Mouse (Mus musculus) forebrain, embryonic 12.5 days (tissue): ENCODE results near the gene Cenpp. TPM values are rescaled to one million over a fixed set of nuclear protein-coding genes. Genes with fewer than 3 reads are reported as not detected.

Experiments
- ATAC-seq: fragments of 200-750 bp; cut with Nextera tagmentation; 2 replicates; pipeline ENCODE4 v1.8.0; 2017; ENCODE audit warnings: moderate TSS enrichment; ENCODE audit not compliant: low FRiP score
- H3K27ac ChIP-seq: fragments of 300-500 bp; sonication (generic); 2 replicates; pipeline ENCODE4 v1.5.1; 2016; ENCODE audit warnings: mild to moderate bottlenecking
- H3K27me3 ChIP-seq: fragments of 300-500 bp; sonication (generic); 2 replicates; pipeline ENCODE4 v1.6.1; 2016; ENCODE audit warnings: mild to moderate bottlenecking
- H3K36me3 ChIP-seq: fragments of 300-500 bp; sonication (generic); replicated peaks from 2 replicates; pipeline ENCODE4 v1.6.1; 2016; ENCODE audit warnings: mild to moderate bottlenecking
- H3K4me1 ChIP-seq: fragments of 300-500 bp; sonication (generic); 2 replicates; pipeline ENCODE4 v1.6.1; 2016
- H3K4me2 ChIP-seq: fragments of 300-500 bp; sonication (generic); 2 replicates; pipeline ENCODE4 v1.6.1; 2016; ENCODE audit warnings: mild to moderate bottlenecking, moderate library complexity
- H3K4me3 ChIP-seq: fragments of 300-500 bp; sonication (generic); replicated peaks from 2 replicates; pipeline ENCODE4 v1.5.1; 2016; ENCODE audit warnings: mild to moderate bottlenecking
- H3K9ac ChIP-seq: fragments of 300-500 bp; sonication (generic); 2 replicates; pipeline ENCODE4 v1.6.1; 2016; ENCODE audit warnings: mild to moderate bottlenecking
- H3K9me3 ChIP-seq: fragments of 300-500 bp; sonication (generic); 2 replicates; pipeline ENCODE4 v1.6.1; 2016
- WGBS: fragments of 180-500 bp; shearing (Covaris S2); methylation state at CpG from one replicate; pipeline ENCODE4 v1.1.7; 2016; 5-methylcytosine and 5-hydroxymethylcytosine counted together
- polyA plus RNA-seq: library from polyadenylated mRNA; unstranded; fragments of >200 nt; fragmentation: Nextera tagmentation; extraction: Ambion mirVana; gene quantifications from 2 replicates; pipeline ENCODE4 v1.2.1, GENCODE M21; 2016

The Cenpp gene
- 30.7 and 33.3 TPM in 2 replicates for polyA plus RNA-seq

- peaks cover 18% of the 10 kb centered on the region for H3K4me1 ChIP-seq
- WGBS, result under 1% methylated on average over 68 of the region's 68 CpGs
- H3K4me3 ChIP-seq, result peak within 1 kb of the TSS; percentile 76
- H3K36me3 ChIP-seq, result peaks cover 5% of the 10 kb centered on the region
- no peaks in the 10 kb centered on the region for H3K27me3 ChIP-seq
- peak; percentile 100 for ATAC-seq
- peak within 1 kb of the TSS; percentile 81 for H3K4me2 ChIP-seq
- H3K9me3 ChIP-seq, result no peaks in the 10 kb centered on the region
- H3K27ac ChIP-seq, result 0 out of 2 replicates have a peak within 1 kb of the TSS, but pooled peaks have one; percentile 42
- peak within 1 kb of the TSS; percentile 61 for H3K9ac ChIP-seq
Observed at GRCm38 (mm10) chr13:49652481-49653179, at the start of gene Cenpp, which contains the start of gene Nol8. Gene Cenpp (minus strand): TSS chr13:49652785. Gene Nol8 (plus strand): TSS chr13:49653078.

- no peaks in the 10 kb centered on the region for H3K27me3 ChIP-seq
- H3K4me3 ChIP-seq, result no peak overlapping the region
- ATAC-seq, result no peak
- no peak overlapping the region for H3K27ac ChIP-seq
- H3K36me3 ChIP-seq, result peaks cover 59% of the 10 kb centered on the region
- H3K9ac ChIP-seq, result no peak overlapping the region
- H3K4me1 ChIP-seq, result no peaks in the 10 kb centered on the region
- 97% methylated on average over 5 of the region's 5 CpGs for WGBS
- H3K4me2 ChIP-seq, result no peak overlapping the region
- no peaks in the 10 kb centered on the region for H3K9me3 ChIP-seq
Observed at GRCm38 (mm10) chr13:49691056-49691455, 38.5 kb upstream of the Cenpp start.

GRCm38 (mm10) chr13:49684266-49684665 is 31.7 kb upstream of the Cenpp start:
- no peak for ATAC-seq

GRCm38 (mm10) chr13:49682233-49682846 is 29.8 kb upstream of the Cenpp start:
- Histone ChIP-seq H3K4me1 (peaks cover 21% of the 10 kb centered on the region), H3K9me3 (no peaks in the 10 kb centered on the region), H3K27me3 (no peaks in the 10 kb centered on the region), H3K36me3 (peaks cover 19% of the 10 kb centered on the region), H3K27ac (peak overlapping the region; percentile 50; the same call in 1 of the 2 replicates), H3K9ac (peak overlapping the region; percentile 82), H3K4me3 (peak overlapping the region; percentile 86), H3K4me2 (peak overlapping the region; percentile 78)
- under 1% methylated on average over 20 of the region's 20 CpGs for WGBS
- ATAC-seq, result no peak; the same call in 1 of the 2 replicates

More at GRCm38 (mm10) chr13:49684266-49684665, 31.7 kb upstream of the Cenpp start:
- Histone ChIP-seq H3K9me3 (no peaks in the 10 kb centered on the region), H3K4me3 (no peak overlapping the region), H3K27me3 (no peaks in the 10 kb centered on the region), H3K9ac (no peak overlapping the region), H3K4me1 (peaks cover 21% of the 10 kb centered on the region), H3K4me2 (no peak overlapping the region), H3K27ac (no peak overlapping the region), H3K36me3 (peaks cover 26% of the 10 kb centered on the region)
- 65% methylated on average over 4 of the region's 4 CpGs for WGBS

GRCm38 (mm10) chr13:49681351-49682232 is 29.0 kb upstream of the Cenpp start, which contains the start of gene Iars:
Gene Iars (plus strand): TSS chr13:49682100.
- Histone ChIP-seq H3K4me1 (peaks cover 21% of the 10 kb centered on the region), H3K27me3 (no peaks in the 10 kb centered on the region), H3K4me3 (peak within 1 kb of the TSS; percentile 86), H3K9me3 (no peaks in the 10 kb centered on the region), H3K27ac (peak within 1 kb of the TSS; percentile 50), H3K9ac (peak within 1 kb of the TSS; percentile 82), H3K4me2 (peak within 1 kb of the TSS; percentile 78), H3K36me3 (peaks cover 23% of the 10 kb centered on the region)
- ATAC-seq, result peak; percentile 100
- 6% methylated on average over 26 of the region's 26 CpGs for WGBS

- ATAC-seq, result no peak
- Histone ChIP-seq H3K4me3 (no peak overlapping the region), H3K36me3 (peaks cover 42% of the 10 kb centered on the region)
Observed at GRCm38 (mm10) chr13:49677793-49678192, 25.2 kb upstream of the Cenpp start.

GRCm38 (mm10) chr13:49653180-49653541 is 576 bp upstream of the Cenpp start:
- H3K4me3 ChIP-seq, result peak overlapping the region; percentile 76
- 1% methylated on average over 16 of the region's 16 CpGs for WGBS
- peaks cover 5% of the 10 kb centered on the region for H3K36me3 ChIP-seq
- peaks cover 18% of the 10 kb centered on the region for H3K4me1 ChIP-seq
- peak overlapping the region; percentile 81 for H3K4me2 ChIP-seq
- H3K27me3 ChIP-seq, result no peaks in the 10 kb centered on the region
- H3K27ac ChIP-seq, result 0 out of 2 replicates have a peak overlapping the region, but pooled peaks have one; percentile 5
- no peaks in the 10 kb centered on the region for H3K9me3 ChIP-seq
- peak overlapping the region; percentile 61 for H3K9ac ChIP-seq
- peak; percentile 76 for ATAC-seq

More at GRCm38 (mm10) chr13:49677793-49678192, 25.2 kb upstream of the Cenpp start:
- Histone ChIP-seq H3K4me1 (peaks cover 7% of the 10 kb centered on the region), H3K9ac (no peak overlapping the region), H3K9me3 (no peaks in the 10 kb centered on the region), H3K27ac (no peak overlapping the region), H3K27me3 (no peaks in the 10 kb centered on the region), H3K4me2 (no peak overlapping the region)
- 89% methylated on average over 2 of the region's 2 CpGs for WGBS

GRCm38 (mm10) chr13:49651781-49652351 is 719 bp downstream of the Cenpp start:
- Histone ChIP-seq H3K4me1 (peaks cover 18% of the 10 kb centered on the region), H3K27me3 (no peaks in the 10 kb centered on the region), H3K9ac (peak overlapping the region; percentile 61), H3K9me3 (no peaks in the 10 kb centered on the region), H3K4me3 (peak overlapping the region; percentile 76), H3K36me3 (peaks cover 2% of the 10 kb centered on the region), H3K27ac (no peak overlapping the region), H3K4me2 (peak overlapping the region; percentile 72)
- 2% methylated on average over 4 of the region's 4 CpGs for WGBS
- no peak for ATAC-seq

- WGBS, result 38% methylated on average over 2 of the region's 2 CpGs
- Histone ChIP-seq H3K36me3 (peaks cover under 1% of the 10 kb centered on the region), H3K4me3 (no peak overlapping the region), H3K27ac (no peak overlapping the region), H3K27me3 (no peaks in the 10 kb centered on the region), H3K4me2 (peak overlapping the region; percentile 72), H3K9ac (no peak overlapping the region), H3K4me1 (peaks cover 18% of the 10 kb centered on the region), H3K9me3 (no peaks in the 10 kb centered on the region)
- ATAC-seq, result no peak
Observed at GRCm38 (mm10) chr13:49651136-49651535, 1.4 kb downstream of the Cenpp start.

GRCm38 (mm10) chr13:49646019-49646418 is 6.6 kb downstream of the Cenpp start:
- 89% methylated on average over 1 of the region's 1 CpGs for WGBS
- no peak overlapping the region for H3K27ac ChIP-seq
- H3K27me3 ChIP-seq, result no peaks in the 10 kb centered on the region
- no peaks in the 10 kb centered on the region for H3K36me3 ChIP-seq
- H3K4me1 ChIP-seq, result no peaks in the 10 kb centered on the region
- H3K4me2 ChIP-seq, result no peak overlapping the region
- no peak overlapping the region for H3K4me3 ChIP-seq
- ATAC-seq, result no peak
- H3K9me3 ChIP-seq, result no peaks in the 10 kb centered on the region
- H3K9ac ChIP-seq, result no peak overlapping the region

GRCm38 (mm10) chr13:49644731-49645529 is 7.7 kb downstream of the Cenpp start:
- WGBS, result 70% methylated on average over 2 of the region's 2 CpGs
- no peak for ATAC-seq
- Histone ChIP-seq H3K4me3 (no peak overlapping the region), H3K9me3 (no peaks in the 10 kb centered on the region), H3K9ac (no peak overlapping the region), H3K36me3 (no peaks in the 10 kb centered on the region), H3K27me3 (no peaks in the 10 kb centered on the region), H3K27ac (no peak overlapping the region), H3K4me1 (no peaks in the 10 kb centered on the region), H3K4me2 (no peak overlapping the region)
